Mouse (Mus musculus): ENCODE results near the gene Atg14. TPM values are rescaled to one million over a fixed set of nuclear protein-coding genes. Genes with fewer than 3 reads are reported as not detected.
"Not testable (repeated sequence)": the region's sequence is repeated elsewhere in the genome, so short reads cannot be mapped to it uniquely, and the experiment has no call there.

The Atg14 gene
- polyA plus RNA-seq (2015; fragmentation: Nextera tagmentation; extraction: Ambion mirVana) = 17.0 and 17.2 TPM in 2 replicates

DNA sequence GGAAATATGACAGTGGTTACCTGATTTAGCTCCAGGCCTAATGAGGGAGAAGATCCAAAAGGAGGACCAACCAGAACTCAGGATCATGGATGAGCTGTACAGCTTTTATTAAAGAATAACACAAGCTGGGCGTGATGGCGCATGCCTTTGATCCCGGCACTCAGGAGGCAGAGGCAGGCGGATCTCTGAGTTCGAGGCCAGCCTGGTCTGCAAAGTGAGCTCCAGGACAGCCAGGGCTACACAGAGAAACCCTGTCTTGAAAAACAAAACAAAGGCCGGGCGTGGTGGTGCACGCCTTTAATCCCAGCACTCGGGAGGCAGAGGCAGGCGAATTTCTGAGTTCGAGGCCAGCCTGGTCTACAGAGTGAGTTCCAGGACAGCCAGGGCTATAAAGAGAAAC lies at the start of gene Atg14:
Atg14 (minus strand) TSS at position 101 of the 400 bp plus-strand sequence.
- not testable (repeated sequence) for ATAC-seq (ENCODE audit: insufficient number of reproducible peaks, low FRiP score, low TSS enrichment, low read depth); H3K4me3 ChIP-seq (replicated peaks); H3K27ac ChIP-seq (replicated peaks); H3K9me3 ChIP-seq (replicated peaks); H3K4me2 ChIP-seq (replicated peaks); H3K4me1 ChIP-seq; H3K27me3 ChIP-seq; H3K9ac ChIP-seq; H3K36me3 ChIP-seq
- 89% methylated on average over 11 of the region's 11 CpGs for WGBS

DNA sequence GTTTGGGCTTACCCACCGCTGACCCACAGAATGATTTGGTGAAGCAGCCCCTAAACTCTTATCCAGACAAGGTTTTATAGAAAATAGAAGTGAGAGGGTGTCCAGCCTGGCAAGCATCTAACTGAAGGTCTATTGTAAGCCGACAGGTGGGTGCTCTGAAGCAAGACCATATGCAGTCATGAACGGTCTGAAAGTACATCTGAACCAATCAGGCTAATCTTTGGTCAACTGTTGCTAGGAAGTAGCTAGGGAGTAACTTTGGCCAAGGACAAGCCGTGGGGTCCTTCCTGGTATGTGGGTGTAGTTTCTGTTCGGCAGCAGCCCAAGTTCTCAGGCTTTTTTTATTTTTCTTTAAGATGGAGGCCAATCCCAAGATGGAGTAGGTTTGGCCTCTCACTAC lies 48.4 kb upstream of the Atg14 start:
- Histone ChIP-seq H3K9ac (no peak overlapping the region), H3K4me1 (no peaks in the 10 kb centered on the region), H3K27me3 (no peaks in the 10 kb centered on the region), H3K36me3 (no peaks in the 10 kb centered on the region), H3K4me2 (replicated peaks) (no peak overlapping the region), H3K4me3 (replicated peaks) (no peak overlapping the region), H3K27ac (replicated peaks) (no peak overlapping the region), H3K9me3 (replicated peaks) (no peaks in the 10 kb centered on the region)
- 87% methylated on average over 5 of the region's 5 CpGs for WGBS
- ATAC-seq (ENCODE audit: insufficient number of reproducible peaks, low FRiP score, low TSS enrichment, low read depth) = no peak

DNA sequence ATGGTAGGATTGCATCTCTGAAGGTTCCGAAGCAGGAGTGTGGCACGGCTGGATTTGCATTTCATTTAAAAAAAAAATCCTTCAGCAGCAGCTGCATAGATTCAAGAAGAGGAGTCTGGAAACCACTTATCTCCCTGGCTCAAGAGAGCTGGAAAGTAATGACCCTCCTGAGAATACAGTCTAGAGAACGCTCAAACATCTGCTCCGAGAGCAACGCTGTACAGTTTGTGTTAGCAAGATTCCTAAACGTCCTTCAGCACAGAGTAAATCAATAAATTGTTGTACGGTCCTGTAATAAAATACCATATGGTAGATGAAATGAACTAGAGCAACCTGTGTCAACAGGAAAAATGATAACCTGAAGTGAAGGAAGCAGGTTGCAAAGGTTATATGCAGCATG lies 42.8 kb upstream of the Atg14 start:
- H3K9ac ChIP-seq = no peak overlapping the region
- H3K9me3 ChIP-seq (replicated peaks) = no peaks in the 10 kb centered on the region
- WGBS = 60% methylated on average over 7 of the region's 7 CpGs
- ATAC-seq (ENCODE audit: insufficient number of reproducible peaks, low FRiP score, low TSS enrichment, low read depth) = no peak
- H3K4me1 ChIP-seq = no peaks in the 10 kb centered on the region
- H3K36me3 ChIP-seq = no peaks in the 10 kb centered on the region
- H3K4me3 ChIP-seq (replicated peaks) = no peak overlapping the region
- H3K27ac ChIP-seq (replicated peaks) = no peak overlapping the region
- H3K4me2 ChIP-seq (replicated peaks) = no peak overlapping the region
- H3K27me3 ChIP-seq = no peaks in the 10 kb centered on the region

DNA sequence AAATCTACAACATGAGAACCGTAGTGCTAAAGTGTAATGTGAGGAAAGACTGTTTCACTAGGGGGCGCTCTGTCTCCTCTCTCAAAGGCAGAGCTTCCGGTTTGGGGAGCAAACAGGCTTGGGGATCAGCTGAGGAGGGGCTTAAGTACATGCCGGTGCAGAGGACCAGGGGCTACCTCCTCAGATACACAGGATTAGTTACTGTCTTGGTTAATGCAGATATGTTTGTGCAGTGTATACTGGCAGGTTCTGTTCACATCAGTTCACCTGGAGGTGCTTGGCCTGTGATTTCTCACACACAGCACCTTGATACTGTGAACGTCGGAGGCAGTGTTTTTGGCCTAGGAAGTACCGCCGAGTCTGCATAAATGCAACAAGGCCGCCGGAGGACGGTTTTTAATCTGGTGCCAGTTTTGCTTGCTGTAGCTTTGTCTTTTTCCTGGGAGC lies 27.5 kb upstream of the Atg14 start:
- Histone ChIP-seq H3K9me3 (replicated peaks) (no peaks in the 10 kb centered on the region), H3K4me3 (replicated peaks) (peak overlapping the region; percentile 30), H3K4me2 (replicated peaks) (peak overlapping the region; percentile 52), H3K36me3 (no peaks in the 10 kb centered on the region), H3K27ac (replicated peaks) (peak overlapping the region; percentile 30; the same call in 1 of the 2 replicates), H3K4me1 (0 out of 2 replicates have a peak, but pooled peaks cover 5% of the 10 kb centered on the region), H3K9ac (no peak overlapping the region), H3K27me3 (no peaks in the 10 kb centered on the region)
- WGBS = 12% methylated on average over 11 of the region's 11 CpGs
- ATAC-seq (ENCODE audit: insufficient number of reproducible peaks, low FRiP score, low TSS enrichment, low read depth) = peak; percentile 78; the same call in 1 of the 2 replicates

DNA sequence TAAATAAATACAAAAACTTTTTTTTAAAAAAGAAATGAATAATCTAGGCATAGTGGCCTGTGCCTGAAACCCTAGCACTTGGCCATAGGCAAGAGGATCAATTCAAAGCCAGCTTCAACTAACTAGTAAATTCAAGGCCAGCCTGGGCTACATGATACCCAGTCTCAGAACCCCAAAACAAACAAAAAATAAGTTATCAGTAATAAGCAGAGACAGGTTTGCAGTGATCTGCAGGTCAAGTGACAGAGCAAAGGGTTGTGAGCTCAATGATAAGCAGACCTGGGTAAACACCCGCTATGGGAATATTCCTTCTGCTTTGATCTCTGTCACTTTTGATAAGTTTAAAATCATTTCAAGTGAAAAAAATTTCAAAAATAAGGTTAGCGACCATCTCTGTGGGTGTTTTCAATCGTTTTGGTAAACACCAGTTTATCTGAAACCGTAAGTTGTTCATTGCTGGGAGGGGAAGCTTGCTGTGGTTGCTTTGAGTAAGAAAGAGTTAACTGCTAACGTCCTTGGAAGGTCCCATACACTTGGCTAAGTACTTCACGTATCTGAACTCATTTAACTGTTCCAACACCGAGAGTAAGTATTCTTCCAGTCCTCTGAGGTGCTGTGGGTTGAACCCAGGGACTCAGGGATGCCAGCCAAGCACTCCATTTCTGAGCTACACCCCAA lies 24.1 kb upstream of the Atg14 start:
- Histone ChIP-seq H3K36me3 (no peaks in the 10 kb centered on the region), H3K27ac (replicated peaks) (no peak overlapping the region), H3K4me1 (0 out of 2 replicates have a peak, but pooled peaks cover 5% of the 10 kb centered on the region), H3K4me2 (replicated peaks) (no peak overlapping the region), H3K9ac (no peak overlapping the region), H3K9me3 (replicated peaks) (no peaks in the 10 kb centered on the region), H3K27me3 (no peaks in the 10 kb centered on the region), H3K4me3 (replicated peaks) (no peak overlapping the region)
- no peak for ATAC-seq (ENCODE audit: insufficient number of reproducible peaks, low FRiP score, low TSS enrichment, low read depth)
- WGBS = 42% methylated on average over 7 of the region's 7 CpGs

DNA sequence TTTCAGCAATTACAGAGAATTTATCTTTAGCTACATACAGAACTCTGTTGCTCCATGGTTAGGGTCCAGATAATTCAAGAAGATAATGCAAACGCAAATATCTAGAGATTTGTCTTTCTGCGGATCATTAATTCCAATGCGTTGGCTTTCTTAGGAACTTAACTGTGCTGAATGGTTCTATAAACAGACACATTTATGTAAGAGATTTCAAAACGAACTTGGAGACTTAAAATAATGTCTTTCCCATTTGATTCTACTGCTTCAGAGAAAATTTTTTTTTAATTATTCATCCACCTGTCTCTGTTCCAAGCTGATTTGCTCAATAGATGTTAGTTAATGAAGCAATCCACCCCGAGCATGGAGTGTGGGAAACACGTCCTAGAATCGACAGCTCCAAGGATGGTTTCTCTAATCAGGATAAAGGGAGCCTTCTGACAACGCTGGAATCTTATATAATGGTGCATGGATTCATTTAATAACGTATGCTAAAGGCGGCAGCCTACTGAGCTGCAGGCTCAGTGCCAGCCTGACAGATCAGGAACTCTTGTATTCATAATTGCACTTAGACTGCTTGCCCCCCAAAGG lies 20.0 kb upstream of the Atg14 start:
- no peak overlapping the region for H3K27ac ChIP-seq (replicated peaks)
- H3K4me2 ChIP-seq (replicated peaks) = no peak overlapping the region
- H3K36me3 ChIP-seq = no peaks in the 10 kb centered on the region
- H3K4me1 ChIP-seq = no peaks in the 10 kb centered on the region
- no peaks in the 10 kb centered on the region for H3K9me3 ChIP-seq (replicated peaks)
- H3K9ac ChIP-seq = no peak overlapping the region
- WGBS = 72% methylated on average over 10 of the region's 10 CpGs
- H3K27me3 ChIP-seq = no peaks in the 10 kb centered on the region
- H3K4me3 ChIP-seq (replicated peaks) = no peak overlapping the region
- ATAC-seq (ENCODE audit: insufficient number of reproducible peaks, low FRiP score, low TSS enrichment, low read depth) = no peak

DNA sequence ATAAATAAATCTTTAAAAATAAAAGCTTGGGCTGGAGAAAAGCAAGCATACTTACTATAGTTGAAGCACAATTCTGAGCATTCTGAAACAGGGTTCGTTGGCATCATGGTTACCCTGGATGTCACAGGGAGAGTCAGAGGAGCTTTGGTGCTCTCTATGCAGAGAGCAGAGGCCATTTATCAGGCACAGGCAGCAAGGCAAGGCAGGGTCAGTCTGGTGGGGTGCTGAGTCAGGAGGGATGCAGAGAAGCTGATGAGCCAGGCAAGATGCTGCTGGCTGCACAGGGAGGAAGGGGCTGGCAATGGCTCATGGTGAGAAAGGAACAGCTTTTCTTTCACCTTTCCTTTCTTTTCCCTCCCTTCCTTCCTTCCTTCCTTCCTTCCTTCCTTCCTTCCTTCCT lies 19.0 kb upstream of the Atg14 start:
- Histone ChIP-seq H3K27ac (replicated peaks) (no peak overlapping the region), H3K4me1 (no peaks in the 10 kb centered on the region), H3K9ac (no peak overlapping the region), H3K36me3 (no peaks in the 10 kb centered on the region), H3K9me3 (replicated peaks) (no peaks in the 10 kb centered on the region), H3K4me3 (replicated peaks) (no peak overlapping the region), H3K4me2 (replicated peaks) (no peak overlapping the region), H3K27me3 (no peaks in the 10 kb centered on the region)
- 76% methylated on average over 1 of the region's 1 CpGs for WGBS
- ATAC-seq (ENCODE audit: insufficient number of reproducible peaks, low FRiP score, low TSS enrichment, low read depth) = no peak

DNA sequence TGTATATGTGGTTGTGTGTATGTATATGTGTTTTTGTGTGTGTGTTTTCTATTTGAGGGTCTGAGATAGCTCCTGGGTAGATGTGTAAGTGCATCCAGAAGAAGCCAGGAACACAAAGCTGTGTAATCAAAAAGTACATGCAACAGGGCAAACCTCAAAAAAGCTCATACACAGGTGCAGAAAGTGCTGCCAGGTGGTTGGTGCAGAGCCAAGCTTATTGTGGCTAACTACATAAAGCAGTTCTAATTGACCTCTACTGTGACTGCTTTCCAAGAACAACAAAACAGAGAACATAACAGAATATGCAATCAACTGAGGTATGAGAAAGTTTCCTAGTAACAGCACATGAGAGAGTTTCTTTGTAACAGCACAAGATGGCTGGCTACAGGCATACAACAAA lies 13.9 kb upstream of the Atg14 start:
- Histone ChIP-seq H3K9me3 (replicated peaks) (no peaks in the 10 kb centered on the region), H3K4me3 (replicated peaks) (no peak overlapping the region), H3K27me3 (no peaks in the 10 kb centered on the region), H3K36me3 (no peaks in the 10 kb centered on the region), H3K27ac (replicated peaks) (no peak overlapping the region), H3K9ac (no peak overlapping the region), H3K4me2 (replicated peaks) (no peak overlapping the region), H3K4me1 (no peaks in the 10 kb centered on the region)
- no peak for ATAC-seq (ENCODE audit: insufficient number of reproducible peaks, low FRiP score, low TSS enrichment, low read depth)

DNA sequence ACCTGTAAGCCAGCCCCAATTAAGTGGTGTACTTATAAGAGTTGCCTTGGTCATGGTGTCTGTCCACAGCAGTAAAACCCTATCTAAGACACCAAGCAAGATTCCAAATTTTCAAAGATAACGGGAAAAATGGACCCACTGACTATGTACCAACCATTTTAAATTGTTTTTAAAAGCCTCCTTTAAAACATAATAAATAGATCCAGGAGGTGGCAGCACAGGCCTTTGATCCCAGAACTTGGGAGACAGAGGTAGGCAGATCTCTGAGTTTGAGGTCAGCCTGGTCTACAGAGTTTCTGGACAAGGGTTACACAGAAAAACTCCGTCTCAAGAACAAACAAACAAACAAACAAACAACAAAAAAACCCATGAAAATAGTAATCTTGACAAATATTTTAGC lies 11.2 kb upstream of the Atg14 start:
- 59% methylated on average over 2 of the region's 2 CpGs for WGBS

DNA sequence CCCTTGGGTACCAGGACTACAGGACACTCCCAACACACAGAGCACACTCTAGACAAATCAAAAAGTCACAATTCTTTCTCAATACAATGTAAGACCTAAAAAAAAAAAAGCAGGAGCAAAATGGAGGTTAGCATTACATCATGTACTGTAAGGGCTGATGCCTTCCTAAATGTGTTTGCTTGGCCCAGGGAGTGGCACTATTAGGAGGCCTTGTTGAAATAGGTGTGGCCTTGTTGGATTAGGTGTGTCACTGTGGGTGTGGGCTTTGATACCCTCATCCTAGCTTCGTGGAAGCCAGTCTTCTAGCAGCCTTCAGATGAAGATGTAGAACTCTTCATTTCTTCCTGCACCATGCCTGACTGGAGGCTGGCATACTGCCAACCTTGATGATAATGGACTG lies 10.8 kb upstream of the Atg14 start:
- H3K4me3 ChIP-seq (replicated peaks) = no peak overlapping the region
- no peak overlapping the region for H3K4me2 ChIP-seq (replicated peaks)
- no peak overlapping the region for H3K27ac ChIP-seq (replicated peaks)
- H3K27me3 ChIP-seq = no peaks in the 10 kb centered on the region
- WGBS = 54% methylated on average over 1 of the region's 1 CpGs
- H3K9me3 ChIP-seq (replicated peaks) = no peaks in the 10 kb centered on the region
- H3K4me1 ChIP-seq = no peaks in the 10 kb centered on the region
- no peak overlapping the region for H3K9ac ChIP-seq
- no peak for ATAC-seq (ENCODE audit: insufficient number of reproducible peaks, low FRiP score, low TSS enrichment, low read depth)
- H3K36me3 ChIP-seq = no peaks in the 10 kb centered on the region

More for the DNA sequence above, 11.2 kb upstream of the Atg14 start:
- Histone ChIP-seq H3K27me3 (no peaks in the 10 kb centered on the region), H3K9me3 (replicated peaks) (no peaks in the 10 kb centered on the region), H3K4me1 (no peaks in the 10 kb centered on the region), H3K9ac (no peak overlapping the region), H3K36me3 (no peaks in the 10 kb centered on the region), H3K4me2 (replicated peaks) (no peak overlapping the region), H3K4me3 (replicated peaks) (no peak overlapping the region), H3K27ac (replicated peaks) (no peak overlapping the region)
- ATAC-seq (ENCODE audit: insufficient number of reproducible peaks, low FRiP score, low TSS enrichment, low read depth) = no peak

DNA sequence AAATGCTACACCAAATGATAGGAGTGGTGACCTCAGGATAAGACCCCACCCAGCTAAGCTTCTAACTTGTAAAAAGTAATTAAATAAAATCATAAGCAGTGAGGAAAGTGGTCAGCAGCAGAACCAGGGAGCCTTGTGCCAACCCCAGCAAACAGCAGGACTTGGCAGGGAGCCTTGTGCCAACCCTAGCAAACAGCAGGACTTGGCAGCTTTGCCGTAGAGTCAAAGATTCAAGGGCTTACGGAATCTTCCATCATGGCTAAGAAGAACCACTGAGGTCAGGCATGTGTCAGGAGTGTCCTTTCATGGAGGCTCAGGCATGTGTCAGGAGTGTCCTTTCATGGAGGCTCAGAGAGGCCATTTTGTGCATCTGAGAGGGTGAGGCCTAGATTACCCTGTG lies 7.6 kb upstream of the Atg14 start:
- Histone ChIP-seq H3K4me2 (replicated peaks) (no peak overlapping the region), H3K9ac (no peak overlapping the region), H3K4me1 (no peaks in the 10 kb centered on the region), H3K9me3 (replicated peaks) (no peaks in the 10 kb centered on the region), H3K27me3 (no peaks in the 10 kb centered on the region), H3K27ac (replicated peaks) (no peak overlapping the region), H3K36me3 (no peaks in the 10 kb centered on the region), H3K4me3 (replicated peaks) (no peak overlapping the region)
- no peak for ATAC-seq (ENCODE audit: insufficient number of reproducible peaks, low FRiP score, low TSS enrichment, low read depth)
- WGBS = 88% methylated on average over 2 of the region's 2 CpGs

DNA sequence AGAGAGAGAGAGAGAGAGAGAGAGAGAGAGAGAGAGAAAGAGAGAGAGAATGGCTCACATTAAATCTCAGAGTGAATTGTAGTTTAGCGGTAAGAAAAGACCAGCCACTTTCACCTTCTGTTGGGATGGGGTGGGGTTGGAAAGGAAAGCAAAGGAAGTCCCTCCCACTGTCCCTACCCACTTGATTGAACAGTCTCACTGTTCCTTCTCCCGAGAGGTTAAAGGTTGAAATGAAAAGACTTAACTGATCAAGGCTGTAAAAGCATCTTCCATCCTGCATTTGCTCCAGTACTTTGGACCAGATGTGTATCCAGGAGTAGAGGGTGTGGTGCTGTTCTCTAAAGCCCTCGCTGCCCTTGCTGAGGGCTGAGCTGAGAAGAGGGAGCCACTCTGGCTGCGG lies 6.2 kb upstream of the Atg14 start:
- H3K9me3 ChIP-seq (replicated peaks) = no peaks in the 10 kb centered on the region
- H3K4me1 ChIP-seq = no peaks in the 10 kb centered on the region
- 54% methylated on average over 4 of the region's 4 CpGs for WGBS
- no peaks in the 10 kb centered on the region for H3K27me3 ChIP-seq
- H3K4me2 ChIP-seq (replicated peaks) = no peak overlapping the region
- H3K36me3 ChIP-seq = no peaks in the 10 kb centered on the region
- no peak overlapping the region for H3K27ac ChIP-seq (replicated peaks)
- ATAC-seq (ENCODE audit: insufficient number of reproducible peaks, low FRiP score, low TSS enrichment, low read depth) = no peak
- H3K4me3 ChIP-seq (replicated peaks) = no peak overlapping the region
- no peak overlapping the region for H3K9ac ChIP-seq

All from embryonic facial prominence, embryonic 15.5 days (tissue).